Mouse (Mus musculus) brain, embryonic 14.5 days (tissue): ENCODE measurements around the gene Zranb3. TPM values are rescaled to one million over a fixed set of nuclear protein-coding genes. Genes with fewer than 3 reads are reported as not detected.
"Not testable (repeated sequence)": the region's sequence is repeated elsewhere in the genome, so short reads cannot be mapped to it uniquely, and the experiment has no call there.

Experiments used
- DNase-seq: peaks from one replicate; pipeline ENCODE4 v3.0.0-alpha.2; 2011; ENCODE audit warnings: low read depth
- CTCF ChIP-seq: fragments of 200-500 bp; IDR thresholded peaks from 2 replicates; pipeline ENCODE4 v1.5.1; 2012; ENCODE audit warnings: inconsistent platforms, mild to moderate bottlenecking, moderate library complexity, borderline replicate concordance; ENCODE audit not compliant: insufficient read depth, insufficient read length; ENCODE audit errors: extremely low read depth
- POLR2A ChIP-seq: fragments of 200-500 bp; IDR thresholded peaks from 2 replicates; pipeline ENCODE4 v1.6.1; 2012; ENCODE audit warnings: mild to moderate bottlenecking, inconsistent platforms, borderline replicate concordance; ENCODE audit not compliant: poor library complexity, insufficient read depth, insufficient read length, severe bottlenecking; ENCODE audit errors: extremely low read depth
- polyA plus RNA-seq: library from polyadenylated mRNA; depleted of rRNA; stranded (reverse); fragments of >200 nt; gene quantifications from 2 replicates; pipeline ENCODE4 v1.2.3, GENCODE M21; 2012

The Zranb3 gene
- polyA plus RNA-seq, 1 experiment: 6.6 TPM

DNA sequence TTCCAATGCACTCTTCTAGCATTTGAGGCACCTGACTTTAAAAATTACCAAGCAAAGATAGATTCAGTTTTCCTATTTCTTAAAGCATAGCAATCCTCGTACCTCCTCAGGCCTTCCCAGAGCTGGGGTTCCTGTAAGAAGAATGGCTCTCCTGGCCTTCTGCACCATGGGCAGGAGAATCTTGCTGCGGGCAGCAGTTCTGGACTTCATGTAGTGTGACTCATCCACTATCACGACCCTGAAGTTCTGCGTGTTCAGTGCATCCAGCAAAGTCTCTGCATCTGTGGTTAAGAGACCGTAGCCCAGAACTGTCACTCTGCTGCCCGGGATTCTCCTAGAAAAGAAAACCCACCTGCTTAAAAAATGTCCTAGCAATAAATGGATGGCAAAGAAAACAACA, 66.6 kb downstream of the Zranb3 start:
- no peak for DNase-seq
- no peak for TF ChIP-seq CTCF
- no peak for TF ChIP-seq POLR2A

DNA sequence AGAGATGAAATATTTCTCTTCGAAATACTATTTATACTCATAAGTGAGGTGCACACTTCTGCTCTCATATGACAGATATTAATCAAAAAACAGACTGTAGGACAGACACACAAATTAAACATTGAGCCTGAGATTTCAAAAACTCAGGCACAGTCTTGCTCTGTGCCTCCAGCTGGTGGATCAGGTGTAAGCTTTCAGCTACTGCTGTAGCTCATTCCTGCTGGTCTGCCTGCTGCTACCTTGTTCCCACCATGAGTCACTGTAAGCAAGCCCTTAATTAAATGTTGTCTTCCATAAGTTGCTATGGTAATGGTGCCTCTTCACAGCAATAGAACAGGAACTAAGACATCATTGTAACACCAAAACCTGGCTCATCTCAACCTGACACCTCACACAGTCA, 70.7 kb downstream of the Zranb3 start:
- DNase-seq: no peak
- TF ChIP-seq CTCF (no peak), POLR2A (no peak)

GRCm38 (mm10) chr1:128031524-128031923, 71.3 kb downstream of the Zranb3 start:
- TF ChIP-seq POLR2A: no peak
- no peak for TF ChIP-seq CTCF
- DNase-seq: no peak

DNA sequence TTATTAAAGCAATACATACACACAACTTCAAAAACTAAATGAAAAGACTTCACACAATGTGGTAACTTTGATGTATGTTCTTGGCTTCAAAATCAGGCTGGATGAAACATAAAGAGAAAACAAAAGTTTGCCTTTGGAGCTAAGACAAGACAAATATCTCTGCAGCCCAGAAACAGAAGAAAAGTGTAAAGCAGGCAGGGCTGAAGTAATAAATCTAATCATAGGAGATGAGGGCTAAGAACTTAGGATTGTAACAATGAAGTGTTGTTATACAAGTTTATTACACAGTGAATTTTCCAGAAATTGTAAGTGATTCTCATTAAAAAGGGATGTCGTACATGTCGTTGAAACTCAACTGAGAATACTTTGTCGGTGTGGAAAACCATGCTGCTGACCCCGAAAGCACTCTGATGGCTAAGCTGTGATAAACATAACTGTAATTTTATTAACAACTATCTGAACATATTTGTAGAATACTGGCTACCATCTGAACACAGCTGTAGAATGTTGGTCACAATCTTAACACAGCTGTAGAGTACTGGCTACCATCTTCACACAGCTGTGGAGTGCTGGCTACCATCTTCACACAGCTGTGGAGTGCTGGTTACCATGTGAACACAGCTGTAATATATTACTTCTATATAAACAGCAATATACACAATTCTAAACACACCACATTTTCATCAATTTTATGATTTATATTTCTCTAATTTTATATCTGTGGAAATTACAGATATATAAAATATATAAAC, 78.3 kb downstream of the Zranb3 start:
- no peak for DNase-seq
- no peak for TF ChIP-seq CTCF
- no peak for TF ChIP-seq POLR2A

DNA sequence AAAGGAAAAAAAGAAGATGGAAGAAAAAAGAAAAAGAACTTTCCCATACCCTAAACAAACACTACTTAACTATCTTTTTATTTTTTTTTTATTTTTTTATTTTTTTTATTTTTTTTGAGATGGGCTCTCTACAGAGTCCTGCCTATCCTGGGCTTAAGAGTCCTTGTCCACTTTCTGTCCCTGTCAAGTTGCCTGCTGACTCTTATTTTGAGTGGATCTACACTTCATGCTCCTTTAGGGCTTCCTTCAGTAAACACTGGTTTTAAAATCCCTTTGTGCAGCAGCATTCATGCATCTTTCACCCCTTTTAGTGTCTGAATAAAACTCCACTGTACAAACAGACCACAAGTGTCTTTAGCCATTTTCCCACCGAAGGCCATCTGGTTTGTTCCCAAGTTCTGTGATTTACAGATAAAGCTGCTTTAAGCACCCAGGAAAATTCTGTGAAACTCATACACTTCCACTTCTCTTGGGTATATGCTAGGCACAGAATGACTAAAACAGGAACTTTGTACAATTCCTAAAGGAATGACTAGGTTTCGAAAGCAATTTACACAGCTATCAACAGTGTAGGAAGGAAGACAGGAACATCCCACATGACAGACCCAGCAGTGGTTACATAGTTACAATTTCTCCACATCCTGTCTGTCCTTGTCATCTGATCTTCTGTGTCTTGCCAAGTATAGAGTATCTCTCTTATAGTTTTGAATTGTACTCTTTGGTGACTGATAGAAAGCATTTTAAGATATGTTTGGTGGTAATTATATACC, 82.7 kb downstream of the Zranb3 start:
- peak; percentile 45 for DNase-seq
- TF ChIP-seq CTCF (no peak), POLR2A (no peak)

DNA sequence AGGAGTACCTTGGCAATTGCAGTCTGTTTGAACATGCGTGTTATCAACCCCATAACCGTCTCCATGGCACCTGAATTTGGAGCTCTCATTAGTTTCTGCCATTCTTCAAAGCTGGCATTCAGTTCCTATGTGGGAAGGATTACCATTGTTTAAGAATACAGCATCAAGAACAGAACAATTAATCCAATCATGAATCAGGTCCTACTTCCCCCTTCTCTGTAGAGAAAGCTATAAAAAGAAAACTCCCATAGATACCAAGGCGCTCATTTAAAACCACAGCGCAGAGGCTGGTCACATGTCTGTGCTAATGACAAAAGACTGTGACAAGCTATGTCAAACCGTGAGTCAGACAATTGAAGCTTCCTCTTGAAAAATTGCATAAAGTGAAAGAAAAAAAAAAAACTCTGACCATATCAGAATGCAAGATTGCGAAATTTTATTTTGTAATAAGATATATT, 86.8 kb downstream of the Zranb3 start:
- TF ChIP-seq CTCF: no peak
- DNase-seq: peak; percentile 77

DNA sequence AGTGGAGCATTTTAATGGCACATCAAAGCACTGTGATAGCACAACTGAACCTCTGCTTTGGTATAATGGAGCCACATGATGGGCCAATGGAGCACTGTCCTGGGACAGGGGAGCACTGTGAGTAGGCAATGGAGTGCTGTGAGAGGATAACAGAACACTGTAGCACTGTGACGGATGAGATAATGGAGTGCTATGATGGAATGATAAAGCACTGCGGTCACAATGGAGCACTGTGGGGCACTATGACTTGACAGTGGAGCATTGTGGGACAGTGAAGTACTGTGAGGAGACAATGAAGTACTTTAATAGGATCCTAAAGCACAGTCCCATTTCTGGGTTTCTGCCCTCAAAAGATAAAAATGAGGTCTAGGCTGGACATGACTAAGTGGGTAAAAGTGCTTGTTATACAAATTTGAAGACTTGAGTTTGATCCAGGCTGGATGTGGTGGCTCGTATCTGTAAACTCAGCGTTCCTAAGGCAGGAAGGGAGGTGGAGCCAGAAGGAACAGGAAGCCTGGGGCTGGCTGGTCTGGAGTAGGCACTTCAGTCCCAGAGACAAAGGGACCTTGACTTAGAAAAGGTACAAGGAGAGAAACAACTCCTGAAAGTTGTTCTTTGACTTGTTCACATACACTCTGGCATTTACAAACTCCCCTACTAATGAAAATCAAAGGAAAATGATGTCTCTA, 89.0 kb downstream of the Zranb3 start:
- TF ChIP-seq POLR2A: no peak
- no peak for TF ChIP-seq CTCF
- no peak for DNase-seq

DNA sequence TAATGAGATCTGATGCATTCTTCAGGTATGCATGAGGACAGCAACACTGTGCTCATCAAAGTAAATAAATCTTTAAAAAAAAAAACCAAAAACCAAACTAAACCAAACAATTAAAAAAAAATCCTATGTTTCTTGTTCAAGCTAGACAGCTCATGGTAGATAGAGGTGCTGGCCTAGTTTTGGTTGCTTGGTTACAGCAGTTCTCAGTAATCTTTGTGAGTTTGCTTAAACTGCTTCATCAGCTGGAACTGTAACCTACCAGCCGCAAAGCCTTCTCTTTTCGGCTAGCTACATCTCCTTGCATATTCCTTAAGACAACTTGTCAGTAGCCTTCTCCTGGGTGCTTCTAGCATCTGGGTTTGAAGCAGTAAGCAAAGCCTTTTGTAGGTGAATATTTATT, 93.1 kb downstream of the Zranb3 start:
- DNase-seq: no peak
- no peak for TF ChIP-seq POLR2A
- no peak for TF ChIP-seq CTCF

GRCm38 (mm10) chr1:128006042-128006600, 96.7 kb downstream of the Zranb3 start:
- not testable (repeated sequence) for DNase-seq

GRCm38 (mm10) chr1:128004371-128004720, 98.5 kb downstream of the Zranb3 start:
- TF ChIP-seq CTCF: no peak
- no peak for TF ChIP-seq POLR2A
- no peak for DNase-seq

DNA sequence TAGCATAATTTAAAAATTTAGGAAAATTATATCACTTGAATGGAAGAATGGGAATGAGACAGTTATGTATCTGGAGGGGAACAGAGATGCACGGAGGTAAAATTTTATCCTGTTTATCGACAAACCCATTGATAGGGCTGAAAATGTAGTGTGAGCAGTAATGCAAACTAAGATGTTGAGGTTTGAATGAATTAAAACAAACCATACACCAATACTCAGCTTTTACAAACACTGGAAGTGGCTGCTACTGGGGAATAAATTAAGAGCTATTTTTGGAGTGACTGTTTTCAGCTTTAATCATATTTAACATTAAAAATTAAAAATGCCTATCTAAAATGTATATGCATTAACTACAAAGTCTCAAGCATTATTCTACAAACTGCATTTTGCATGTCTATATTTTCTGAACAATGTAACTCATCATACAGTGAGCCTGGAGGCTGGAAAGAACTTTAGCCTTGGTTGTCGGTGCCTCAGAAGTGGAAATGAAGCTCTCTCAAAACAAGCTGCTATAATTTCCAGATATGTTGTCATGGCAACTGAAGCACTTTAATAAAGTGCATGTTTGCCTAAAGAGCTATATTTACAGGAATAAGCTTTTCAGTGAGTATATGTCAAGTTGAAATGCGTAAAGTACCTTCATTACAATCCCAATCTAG, 99.0 kb downstream of the Zranb3 start:
- peak; percentile 69 for DNase-seq
- TF ChIP-seq POLR2A (no peak), CTCF (no peak)

- DNase-seq: no peak
- no peak for TF ChIP-seq POLR2A
- no peak for TF ChIP-seq CTCF
Observed at GRCm38 (mm10) chr1:128002159-128002558, 100.7 kb downstream of the Zranb3 start.

GRCm38 (mm10) chr1:128000931-128001330, 101.9 kb downstream of the Zranb3 start:
- not testable (repeated sequence) for DNase-seq
